Mouse (Mus musculus) myocyte (in vitro differentiated cells): ENCODE data around the gene Hoxd12.

Source experiments
- CEBPB ChIP-seq: IDR thresholded peaks from 2 replicates; pipeline ENCODE4 v1.6.1; 2011; ENCODE audit warnings: mild to moderate bottlenecking, moderate library complexity; ENCODE audit not compliant: poor library complexity, insufficient read depth, severe bottlenecking
- E2F4 ChIP-seq: IDR thresholded peaks from one replicate; pipeline ENCODE4 v1.6.1; 2011; ENCODE audit warnings: mild to moderate bottlenecking, control low read depth, moderate library complexity; ENCODE audit not compliant: insufficient read depth
- MAX ChIP-seq: IDR thresholded peaks from one replicate; pipeline ENCODE4 v1.6.1; 2011; ENCODE audit warnings: low read depth, mild to moderate bottlenecking, control low read depth
- MYOD1 ChIP-seq, 3 experiments: IDR thresholded peaks; one replicate each; pipeline ENCODE4 v1.6.1; 2011; ENCODE audit warnings: control low read depth in 2 of 3, low read depth in 2 of 3, mild to moderate bottlenecking in 2 of 3, moderate library complexity in 1 of 3; ENCODE audit not compliant: insufficient read length in 2 of 3, control insufficient read depth in 1 of 3
- POLR2A ChIP-seq: IDR thresholded peaks from one replicate; pipeline ENCODE4 v1.6.1; 2011; ENCODE audit warnings: low read depth, mild to moderate bottlenecking, control low read depth, moderate library complexity; ENCODE audit not compliant: insufficient read length
- POLR2AphosphoS2 ChIP-seq: IDR thresholded peaks from one replicate; pipeline ENCODE4 v1.6.1; 2011; ENCODE audit warnings: low read depth, control low read depth; ENCODE audit not compliant: insufficient read length
- REST ChIP-seq: IDR thresholded peaks from one replicate; pipeline ENCODE4 v1.6.1; 2011; ENCODE audit warnings: mild to moderate bottlenecking, control low read depth, moderate library complexity; ENCODE audit not compliant: insufficient read depth, insufficient read length
- SRF ChIP-seq: IDR thresholded peaks from one replicate; pipeline ENCODE4 v1.6.1; 2011; ENCODE audit warnings: low read depth; ENCODE audit not compliant: control insufficient read depth, insufficient read length
- TCF12 ChIP-seq: IDR thresholded peaks from one replicate; pipeline ENCODE4 v1.6.1; 2011; ENCODE audit warnings: mild to moderate bottlenecking, control low read depth; ENCODE audit not compliant: poor library complexity, insufficient read depth, severe bottlenecking
- TCF3 ChIP-seq: IDR thresholded peaks from one replicate; pipeline ENCODE4 v1.6.1; 2011; ENCODE audit warnings: low read depth, control low read depth; ENCODE audit not compliant: insufficient read length
- USF1 ChIP-seq: IDR thresholded peaks from one replicate; pipeline ENCODE4 v1.6.1; 2011; ENCODE audit warnings: low read depth, mild to moderate bottlenecking, control low read depth, moderate library complexity

GRCm38 (mm10) chr2:74693432-74693827 lies 18.6 kb downstream of the Hoxd12 start:
- no peak for TF ChIP-seq POLR2A
- TF ChIP-seq CEBPB = no peak
- TF ChIP-seq E2F4 = no peak
- TF ChIP-seq MAX = no peak
- TF ChIP-seq POLR2AphosphoS2 = no peak
- TF ChIP-seq MYOD1 (IDR thresholded peaks at IDR 0.05; ENCODE audit: control insufficient read depth in 1 of 3, insufficient read length in 2 of 3, low read depth in 2 of 3) = no peak
- TF ChIP-seq REST = no peak
- no peak for TF ChIP-seq USF1
- no peak for TF ChIP-seq TCF12
- no peak for TF ChIP-seq SRF
- no peak for TF ChIP-seq TCF3
